Mouse (Mus musculus) spleen, embryonic (tissue): ENCODE measurements around the gene Abhd4.

Source experiments
- CTCF ChIA-PET: fragments of 350-600 bp; sonication (Branson Sonifier 250); formaldehyde crosslinking; loops from one replicate; lab custom pipeline; 2022; lab: Charles Lee

Abhd4 gene

DNA sequence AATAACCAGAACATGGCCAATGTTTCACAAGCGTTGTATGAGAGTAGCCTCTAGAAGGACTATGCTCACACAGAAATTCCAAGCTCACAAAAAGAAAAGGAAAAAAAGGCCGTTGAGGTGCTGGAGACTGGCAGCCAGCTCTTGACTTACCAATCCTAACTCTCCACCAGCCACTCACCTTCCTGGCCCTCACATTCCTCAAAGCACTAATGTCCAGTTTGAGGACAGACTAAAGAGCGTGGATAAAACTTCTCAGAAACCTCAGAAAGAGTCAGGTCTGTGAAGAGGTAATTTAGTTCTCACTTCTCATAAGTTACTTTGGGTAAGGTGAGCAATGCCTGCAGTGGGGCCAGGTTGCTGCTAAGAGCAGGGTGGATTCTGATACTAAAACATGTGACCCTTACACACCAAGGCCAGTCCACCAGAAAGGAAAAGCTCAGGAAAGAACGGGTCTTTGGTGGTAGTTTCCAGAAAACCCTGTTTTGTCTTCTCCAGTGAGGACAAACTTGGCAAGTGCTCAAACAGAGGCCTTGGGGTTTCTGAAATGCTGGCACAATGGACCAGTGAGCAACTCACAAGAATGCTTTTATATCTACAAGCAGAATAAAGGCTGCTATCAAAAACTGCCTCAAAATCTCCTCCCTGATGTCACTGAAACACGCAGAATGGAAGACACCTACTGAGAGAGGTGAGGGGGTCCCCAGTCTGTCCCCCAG is 18.0 kb upstream of the Abhd4 start:
- CTCF ChIA-PET = interaction anchor here (0.5 to 0.7 kb wide), 2 partner anchors 16 to 212 kb away, joined by 13 to 16 read pairs; no protein-coding TSS in a partner anchor

- CTCF ChIA-PET = interaction anchor here (0.5 to 0.6 kb wide), 2 partner anchors 15 to 212 kb away, joined by 3 to 16 read pairs; no protein-coding TSS in a partner anchor
Measured at GRCm38 (mm10) chr14:54236881-54237280, 17.1 kb upstream of the Abhd4 start.

GRCm38 (mm10) chr14:54239002-54239736 is 14.8 kb upstream of the Abhd4 start:
- CTCF ChIA-PET = interaction anchor here (0.6 to 1.9 kb wide), 8 partner anchors 9 to 1405 kb away, joined by 3 to 8 read pairs (median 4); no protein-coding TSS in a partner anchor

GRCm38 (mm10) chr14:54240542-54240941 is 13.4 kb upstream of the Abhd4 start:
- CTCF ChIA-PET = no interaction called here

- CTCF ChIA-PET = no interaction called here
Measured at GRCm38 (mm10) chr14:54244183-54244582, 9.8 kb upstream of the Abhd4 start.

GRCm38 (mm10) chr14:54246232-54246631 is 7.8 kb upstream of the Abhd4 start:
- CTCF ChIA-PET = no interaction called here

- CTCF ChIA-PET = no interaction called here
Measured at GRCm38 (mm10) chr14:54249326-54249725, 4.7 kb upstream of the Abhd4 start.

DNA sequence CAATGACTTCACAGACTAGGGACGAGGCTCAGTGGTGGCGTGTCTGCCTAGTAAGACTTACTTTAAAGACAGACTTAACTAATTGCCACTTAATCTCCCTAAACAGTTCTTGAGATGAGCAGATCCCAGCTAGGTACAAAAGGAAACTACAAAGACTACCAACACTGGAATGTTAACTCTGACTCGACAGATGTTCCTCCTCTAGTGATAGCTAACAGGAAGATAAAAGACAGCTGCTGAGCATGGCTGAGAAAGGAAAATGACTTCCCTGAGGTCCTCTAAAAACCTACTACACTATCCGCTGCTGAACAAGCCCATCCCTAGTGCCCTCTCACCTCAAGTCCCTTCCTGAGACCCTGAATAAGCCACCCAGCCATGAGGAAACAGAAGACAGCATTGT is 3.9 kb upstream of the Abhd4 start:
- CTCF ChIA-PET = no interaction called here

DNA sequence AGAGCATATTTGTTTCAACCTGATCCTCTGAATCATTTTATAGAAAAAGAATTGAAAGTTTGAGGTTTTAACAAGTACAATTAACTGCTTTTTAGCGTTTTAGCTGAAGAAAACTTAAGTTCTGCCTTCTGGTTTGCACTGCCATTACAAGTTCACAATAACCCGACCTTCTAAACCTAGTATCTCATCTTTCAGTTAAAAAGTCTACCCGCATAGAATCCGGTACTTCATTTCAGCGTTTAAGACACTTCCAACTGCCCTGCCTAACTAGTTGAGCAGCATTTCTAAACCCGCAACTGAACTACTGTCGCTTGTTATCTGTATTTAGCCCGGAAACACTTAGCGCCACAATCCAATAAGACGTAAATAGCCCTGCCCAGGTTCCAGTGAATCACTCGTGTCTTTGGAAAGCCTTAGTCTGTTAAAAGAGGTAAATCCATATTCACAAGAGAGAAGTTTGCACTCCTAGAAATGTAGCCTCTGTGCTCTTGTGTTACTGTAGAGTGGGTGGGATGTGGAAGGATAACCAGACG is 748 bp downstream of the Abhd4 start:
- CTCF ChIA-PET = no interaction called here

- CTCF ChIA-PET = interaction anchor here (0.6 to 0.7 kb wide), 3 partner anchors 24 to 166 kb away, joined by 3 to 6 read pairs (median 5); no protein-coding TSS in a partner anchor
Measured at GRCm38 (mm10) chr14:54258131-54258670, 4.2 kb downstream of the Abhd4 start.

GRCm38 (mm10) chr14:54259003-54259721 is 5.2 kb downstream of the Abhd4 start:
- CTCF ChIA-PET = interaction anchor here (0.6 kb wide), 1 partner anchor 334 kb away, joined by 3 read pairs; no protein-coding TSS in a partner anchor

- CTCF ChIA-PET = no interaction called here
Measured at GRCm38 (mm10) chr14:54259722-54260085, 5.7 kb downstream of the Abhd4 start.

GRCm38 (mm10) chr14:54260196-54260595 is 6.2 kb downstream of the Abhd4 start:
- CTCF ChIA-PET = no interaction called here

- CTCF ChIA-PET = no interaction called here
Measured at GRCm38 (mm10) chr14:54261386-54261785, 7.4 kb downstream of the Abhd4 start.

DNA sequence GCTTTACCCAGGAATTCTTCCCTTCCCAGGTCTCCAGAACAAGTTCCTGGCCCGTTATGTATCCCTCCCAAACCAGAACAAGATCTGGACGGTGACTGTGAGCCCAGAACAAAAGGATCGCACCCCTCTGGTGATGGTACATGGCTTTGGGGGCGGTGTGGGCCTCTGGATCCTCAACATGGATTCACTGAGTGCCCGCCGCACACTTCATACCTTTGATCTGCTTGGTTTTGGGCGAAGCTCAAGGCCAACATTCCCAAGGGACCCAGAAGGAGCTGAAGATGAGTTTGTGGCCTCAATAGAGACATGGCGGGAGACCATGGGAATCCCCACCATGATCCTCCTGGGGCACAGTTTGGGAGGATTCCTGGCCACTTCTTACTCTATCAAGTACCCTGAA is 8.6 kb downstream of the Abhd4 start:
- CTCF ChIA-PET = no interaction called here

DNA sequence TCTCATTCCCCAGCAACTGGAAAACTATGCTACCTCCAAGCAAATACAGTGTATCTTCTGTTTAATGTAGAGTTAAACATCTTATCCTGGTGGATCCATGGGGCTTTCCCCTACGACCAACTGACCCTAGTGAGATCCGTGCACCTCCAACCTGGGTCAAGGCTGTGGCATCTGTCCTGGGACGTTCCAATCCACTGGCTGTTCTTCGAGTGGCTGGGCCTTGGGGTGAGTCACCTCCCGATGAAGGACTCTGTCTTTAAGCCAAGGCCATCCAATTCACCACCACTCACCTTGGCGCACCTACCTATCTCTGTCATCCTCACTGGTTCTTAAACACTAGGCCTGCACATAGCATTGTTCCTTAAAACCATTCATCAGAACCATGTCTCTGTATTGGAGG is 9.1 kb downstream of the Abhd4 start:
- CTCF ChIA-PET = no interaction called here

- CTCF ChIA-PET = no interaction called here
Measured at GRCm38 (mm10) chr14:54264231-54264630, 10.2 kb downstream of the Abhd4 start.

GRCm38 (mm10) chr14:54265093-54265492 is 11.1 kb downstream of the Abhd4 start:
- CTCF ChIA-PET = no interaction called here

DNA sequence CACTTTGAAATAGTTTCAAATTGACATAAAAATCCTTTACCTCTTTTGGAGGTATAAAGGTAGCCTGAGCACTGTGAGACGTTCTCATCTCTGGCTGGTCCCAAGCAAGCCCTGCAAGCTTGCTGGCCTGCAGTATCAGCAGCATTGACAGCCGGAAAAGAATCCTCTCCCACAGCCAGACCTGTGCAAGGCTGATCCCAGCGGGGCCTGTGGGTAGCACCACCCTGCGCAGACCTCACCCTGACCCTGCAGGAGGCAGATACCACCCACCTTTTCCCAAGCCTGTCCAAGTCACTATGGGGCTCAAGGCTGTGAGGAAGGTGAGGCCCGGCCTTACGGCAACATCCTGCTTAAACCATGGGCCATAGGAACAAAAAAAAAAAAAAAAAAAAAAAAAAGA is 12.0 kb downstream of the Abhd4 start:
- CTCF ChIA-PET = no interaction called here

DNA sequence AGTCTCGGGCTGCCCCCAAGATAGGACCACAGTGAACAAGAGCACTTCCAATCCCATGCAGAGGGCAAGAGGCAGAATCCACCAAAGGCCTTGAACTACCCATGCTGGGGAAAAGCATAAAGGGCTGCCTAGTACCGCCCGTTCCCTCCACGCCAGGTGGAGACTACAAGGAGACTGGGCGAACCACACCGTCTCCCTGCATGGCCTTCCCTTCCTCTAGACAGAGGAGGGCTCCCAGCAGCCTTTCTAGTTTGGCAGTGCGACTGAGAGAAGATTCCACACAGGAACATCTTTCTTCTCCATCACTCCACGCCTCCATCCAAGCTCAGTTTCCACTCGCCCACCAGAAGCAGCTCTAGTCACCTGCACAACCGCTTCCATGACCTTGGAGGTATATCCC is 14.0 kb downstream of the Abhd4 start:
- CTCF ChIA-PET = no interaction called here

- CTCF ChIA-PET = no interaction called here
Measured at GRCm38 (mm10) chr14:54269566-54269965, 15.6 kb downstream of the Abhd4 start.

GRCm38 (mm10) chr14:54270413-54270812 is 16.4 kb downstream of the Abhd4 start:
- CTCF ChIA-PET = no interaction called here
